Mouse (Mus musculus) heart, postnatal 36 days (tissue): ENCODE measurements around the gene Btbd35f23. TPM values are rescaled to one million over a fixed set of nuclear protein-coding genes. Genes with fewer than 3 reads are reported as not detected.
"Not testable (repeated sequence)": the region's sequence is repeated elsewhere in the genome, so short reads cannot be mapped to it uniquely, and the experiment has no call there.

Experiments
- DNase-seq, 2 experiments: peaks; one replicate each; pipeline ENCODE4 v3.0.0; 2021 to 2022
- intact Hi-C: fragments of 180-260 bp; cut with DNase I; formaldehyde crosslinking; loops from one replicate; pipeline ENCODE4 v1.15.1; 2025
- total RNA-seq, 2 experiments: library from RNA; stranded (reverse); gene quantifications; 2 replicates each; pipeline ENCODE4 v1.2.3; 2021

The Btbd35f23 gene
- total RNA-seq = not detected

DNA sequence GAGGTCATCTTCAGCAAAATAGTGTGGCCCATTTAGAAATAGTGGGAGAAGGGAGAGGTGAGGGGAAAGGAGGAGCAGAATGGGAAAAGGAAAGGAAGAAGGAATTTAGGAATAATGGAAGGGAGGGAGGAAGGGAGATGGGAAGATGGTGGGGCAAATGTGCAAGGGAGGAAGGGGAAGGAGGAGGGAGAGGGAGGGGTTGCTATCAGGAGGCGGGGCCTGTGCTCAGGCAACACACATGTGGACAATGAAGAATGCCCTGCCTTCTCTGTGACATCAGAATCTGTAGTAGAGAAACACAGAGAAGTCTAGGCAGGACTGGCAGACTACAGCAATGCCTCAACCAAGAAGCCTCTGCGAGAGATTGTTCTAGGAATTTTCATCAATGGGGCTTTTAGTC is at the start of gene Btbd35f23:
TSS of gene Btbd35f23 (plus strand) at position 301 of the 400 bp plus-strand sequence.
- intact Hi-C loops = not testable (repeated sequence)

More for the DNA sequence above, at the start of gene Btbd35f23:
- not testable (repeated sequence) for DNase-seq

Other genes with a start within 250 kb of the Btbd35f23 start
- not detected for gene Btbd35f24, start 119.0 kb downstream of the Btbd35f23 start, total RNA-seq